Mouse (Mus musculus) frontal cortex, postnatal 36 days (tissue): ENCODE measurements around the gene Ubqln4.
A peak's percentile ranks its signal among the peaks of the same experiment; 100 is the strongest.

Experiments used
- DNase-seq, 2 experiments: peaks; one replicate each; pipeline ENCODE4 v3.0.0; 2022; ENCODE audit warnings: low spot score in 2 of 2

The Ubqln4 gene

DNA sequence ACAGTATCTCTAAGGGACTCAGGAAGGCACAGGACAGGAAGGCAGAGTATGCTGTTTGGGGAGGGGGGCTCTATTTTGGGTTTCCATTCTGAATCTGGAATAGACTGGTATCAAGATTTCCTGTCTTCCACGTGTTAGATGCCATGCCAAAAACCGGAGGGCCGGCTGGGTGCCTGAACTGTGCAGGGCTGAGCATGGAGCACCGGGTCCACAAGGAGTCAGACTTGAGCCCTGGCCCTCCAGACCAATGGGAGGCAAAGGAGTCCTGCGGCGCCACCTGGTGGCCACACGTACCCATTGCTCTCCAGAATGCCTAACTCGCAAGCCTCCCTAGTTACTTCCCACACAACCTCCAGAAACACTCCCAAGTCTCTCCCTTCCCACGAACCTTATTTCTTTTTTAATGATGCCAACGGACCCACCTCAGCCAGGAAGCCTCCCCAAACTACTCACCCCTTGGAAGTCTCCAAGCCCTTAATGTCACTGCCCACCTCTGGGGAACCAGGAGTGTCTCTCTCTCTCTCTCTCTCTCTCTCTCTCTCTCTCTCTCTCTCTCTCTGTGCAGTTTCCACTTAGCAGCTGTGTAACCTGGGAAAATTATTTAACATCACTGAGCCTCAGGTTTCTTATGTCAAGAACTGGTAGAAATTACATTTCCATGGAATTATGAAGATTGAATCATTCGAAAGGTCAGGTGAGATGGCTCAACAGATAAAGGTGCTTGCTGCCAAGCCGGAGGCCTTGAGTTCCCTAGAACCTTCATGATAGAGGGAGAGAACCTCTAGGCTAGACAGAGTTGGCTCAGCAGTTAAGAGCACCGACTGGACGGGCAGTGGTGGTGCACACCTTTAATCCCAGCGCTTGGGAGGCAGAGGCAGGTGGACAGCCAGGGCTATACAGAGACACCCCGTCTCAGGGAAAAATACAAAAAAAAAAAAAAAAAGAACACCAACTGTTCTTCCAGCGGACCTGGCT is 27.1 kb upstream of the Ubqln4 start:
- DNase-seq, result peak; percentile 68 to 80

DNA sequence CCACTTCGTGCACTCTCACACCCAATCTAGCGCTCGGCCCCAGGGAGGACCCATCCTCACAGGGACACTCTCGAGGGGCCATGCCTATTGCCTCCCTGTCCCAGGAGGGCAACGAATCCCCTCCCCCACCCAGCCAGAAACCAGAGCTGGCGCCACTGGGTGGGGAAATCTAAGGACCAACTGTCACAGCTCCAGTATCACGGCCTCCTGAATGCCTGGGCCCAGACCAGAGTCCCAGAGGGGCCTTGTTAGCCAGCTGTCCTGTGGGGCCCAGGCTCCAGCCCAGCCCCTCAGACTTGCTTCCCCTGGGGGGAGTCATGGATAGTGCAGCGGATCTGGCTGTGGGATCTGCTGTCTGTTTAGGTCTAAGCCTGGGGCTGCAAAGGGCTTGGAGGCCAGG is 26.0 kb upstream of the Ubqln4 start:
- DNase-seq, result no peak

DNA sequence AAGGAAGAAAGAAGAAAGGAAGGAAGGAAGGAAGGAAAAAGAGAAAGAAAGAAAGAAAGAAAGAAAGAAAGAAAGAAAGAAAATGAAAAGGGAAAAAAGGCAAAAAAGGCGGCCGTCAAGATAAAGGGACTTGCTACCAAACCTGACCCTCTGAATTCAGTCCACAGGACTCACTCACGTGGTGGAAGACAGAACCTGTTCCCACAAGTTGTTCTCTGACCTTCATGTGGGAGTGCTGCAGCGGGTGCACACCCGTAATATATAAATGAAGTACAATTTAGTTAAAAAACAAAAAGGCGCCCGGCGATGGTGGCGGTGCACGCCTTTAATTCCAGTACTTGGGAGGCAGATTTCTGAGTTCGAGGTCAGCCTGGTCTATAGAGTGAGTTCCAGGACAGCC is 24.9 kb upstream of the Ubqln4 start:
- DNase-seq, result no peak

DNA sequence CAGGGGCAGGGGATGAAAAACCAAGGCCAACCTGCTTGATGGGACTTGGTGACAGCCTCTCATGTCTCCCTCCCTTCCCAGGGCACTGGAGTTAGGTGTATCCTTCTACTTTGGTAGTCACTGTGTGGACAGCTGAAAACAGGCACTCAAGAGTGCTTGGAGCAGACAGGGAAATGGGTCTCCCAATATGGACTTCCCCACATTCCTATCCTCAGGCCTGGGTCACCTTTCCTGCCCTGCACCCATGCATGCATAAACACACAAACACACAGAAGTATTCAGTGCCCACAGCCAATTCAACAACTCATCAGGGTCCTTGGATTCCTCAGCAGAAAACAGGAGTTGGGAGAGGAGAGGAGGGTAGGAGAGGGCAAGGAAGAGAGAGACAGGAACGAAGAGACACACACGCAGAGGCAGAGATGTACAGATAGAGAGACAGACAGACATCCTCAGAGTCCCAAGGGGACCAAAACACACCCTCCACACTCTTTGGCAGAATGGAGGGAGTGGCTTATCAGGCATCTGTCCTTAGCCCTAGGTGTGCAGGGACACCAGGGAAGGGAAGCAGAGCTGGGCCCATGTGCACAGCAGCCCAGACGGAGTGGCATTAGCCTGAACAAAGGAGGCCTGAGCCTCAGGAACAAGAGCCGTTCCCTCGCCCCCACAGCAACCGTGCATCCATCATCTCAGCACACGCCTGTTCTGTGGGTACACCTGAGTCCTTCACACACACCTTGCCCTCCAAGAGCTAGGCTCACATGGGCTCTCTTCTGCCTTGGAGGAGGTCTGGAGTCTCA is 24.2 kb upstream of the Ubqln4 start:
- no peak for DNase-seq

GRCm38 (mm10) chr3:88530082-88530864 is 23.3 kb upstream of the Ubqln4 start:
- DNase-seq, result no peak

GRCm38 (mm10) chr3:88531348-88532298 is 21.9 kb upstream of the Ubqln4 start:
- peak; percentile 85 to 89 for DNase-seq

DNA sequence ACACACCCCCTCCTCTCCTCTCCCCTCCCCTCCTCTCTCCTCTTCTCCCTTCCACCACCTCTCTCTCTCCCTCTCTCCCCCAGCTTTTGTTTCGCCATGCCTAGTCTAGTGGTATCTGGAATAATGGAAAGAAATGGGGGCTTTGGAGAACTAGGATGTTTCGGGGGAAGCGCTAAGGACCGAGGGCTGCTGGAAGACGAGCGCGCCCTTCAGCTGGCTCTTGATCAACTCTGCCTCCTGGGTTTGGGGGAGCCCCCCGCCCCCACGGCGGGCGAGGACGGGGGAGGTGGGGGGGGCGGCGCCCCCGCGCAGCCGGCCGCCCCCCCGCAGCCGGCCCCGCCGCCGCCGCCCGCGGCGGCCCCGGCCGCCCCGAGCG is 21.3 kb upstream of the Ubqln4 start, which contains the start of gene Mex3a:
Gene Mex3a (plus strand): TSS at position 97 of the 376 bp plus-strand sequence.
- no peak for DNase-seq

- no peak for DNase-seq
Observed at GRCm38 (mm10) chr3:88532689-88533511, 20.7 kb upstream of the Ubqln4 start.

DNA sequence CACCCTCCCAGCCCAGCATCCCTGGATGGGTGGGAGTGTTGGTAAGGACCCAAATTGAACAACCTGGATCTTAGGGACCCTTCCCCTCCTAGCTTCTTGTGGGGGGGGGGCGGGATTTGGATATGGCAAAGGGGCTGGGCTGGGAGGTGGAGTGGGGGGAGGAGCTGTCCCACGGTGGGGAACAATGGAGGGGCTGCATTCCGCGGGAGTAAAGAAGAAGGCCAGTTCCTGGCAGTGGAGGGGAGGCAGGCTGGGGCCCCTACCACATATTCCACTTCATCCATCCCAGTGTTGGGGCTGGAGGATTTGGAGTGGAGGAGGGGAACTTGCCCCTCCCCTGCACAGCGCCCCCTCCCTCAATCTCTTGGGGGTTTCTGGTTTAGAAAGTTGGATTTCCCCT is 19.9 kb upstream of the Ubqln4 start:
- DNase-seq, result no peak

DNA sequence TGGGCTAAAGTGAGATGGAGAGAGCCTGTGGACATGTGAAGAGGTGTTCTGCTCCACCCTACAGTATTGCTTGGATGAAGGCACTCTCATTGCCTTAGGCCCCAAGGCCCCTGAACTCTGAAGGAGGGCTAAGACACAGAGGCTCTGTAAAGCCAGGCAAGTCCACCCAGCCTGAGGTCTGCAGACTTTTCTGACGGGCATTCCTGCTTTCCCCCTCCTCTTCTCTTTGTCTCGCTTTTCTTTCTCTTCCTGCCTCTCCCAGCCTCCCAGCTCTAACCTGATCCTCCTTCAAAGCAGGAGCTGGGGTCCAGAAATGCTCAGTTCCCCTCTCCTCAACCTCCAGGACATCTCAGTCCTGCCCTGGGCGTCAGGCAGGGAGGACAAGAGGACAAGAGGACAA is 18.6 kb upstream of the Ubqln4 start:
- DNase-seq, result no peak

GRCm38 (mm10) chr3:88535527-88535926 is 18.0 kb upstream of the Ubqln4 start:
- no peak for DNase-seq

DNA sequence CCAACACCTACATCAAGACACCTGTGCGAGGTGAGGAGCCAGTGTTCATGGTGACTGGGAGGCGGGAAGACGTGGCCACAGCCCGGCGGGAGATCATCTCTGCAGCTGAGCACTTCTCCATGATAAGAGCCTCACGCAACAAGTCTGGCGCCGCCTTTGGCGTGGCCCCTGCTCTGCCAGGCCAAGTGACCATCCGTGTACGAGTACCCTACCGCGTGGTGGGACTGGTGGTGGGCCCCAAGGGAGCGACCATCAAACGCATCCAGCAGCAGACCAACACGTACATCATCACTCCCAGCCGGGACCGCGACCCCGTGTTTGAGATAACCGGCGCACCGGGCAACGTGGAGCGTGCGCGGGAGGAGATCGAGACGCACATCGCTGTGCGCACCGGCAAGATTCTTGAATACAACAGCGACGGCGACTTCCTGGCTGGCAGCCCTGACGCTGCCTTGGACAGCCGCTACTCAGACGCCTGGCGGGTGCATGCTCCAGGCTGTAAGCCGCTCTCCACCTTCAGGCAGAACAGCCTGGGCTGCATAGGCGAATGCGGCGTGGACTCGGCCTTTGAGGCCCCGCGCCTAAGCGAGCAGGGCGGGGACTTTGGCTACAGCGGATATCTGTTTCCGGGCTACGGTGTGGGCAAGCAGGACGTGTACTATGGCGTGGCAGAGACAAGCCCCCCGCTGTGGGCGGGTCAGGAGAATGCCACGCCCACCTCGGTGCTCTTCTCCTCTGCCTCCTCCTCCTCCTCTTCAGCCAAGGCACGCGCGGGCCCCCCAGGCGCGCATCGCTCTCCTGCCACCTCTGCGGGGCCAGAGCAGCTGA is 17.2 kb upstream of the Ubqln4 start:
- DNase-seq, result peak; percentile 68 to 82

DNA sequence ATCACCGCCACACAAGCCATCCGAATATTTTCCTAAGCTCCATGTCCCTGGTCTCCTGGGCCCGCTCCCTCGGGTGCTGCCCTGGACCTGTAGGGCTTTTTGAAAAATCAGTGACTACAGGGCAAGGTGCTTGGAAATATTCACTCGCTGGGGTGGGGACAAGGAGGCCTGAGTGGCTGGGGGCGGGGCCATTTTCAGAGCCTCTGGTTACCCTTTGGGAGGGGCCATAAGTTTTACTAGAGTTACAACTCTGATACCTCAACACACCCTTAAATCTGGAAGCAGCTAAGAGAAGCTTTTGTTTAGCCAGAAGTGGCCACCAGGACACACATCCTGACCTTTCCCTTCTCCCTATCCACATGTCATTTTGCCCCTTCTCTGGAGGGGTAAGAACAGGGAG is 16.4 kb upstream of the Ubqln4 start:
- no peak for DNase-seq

DNA sequence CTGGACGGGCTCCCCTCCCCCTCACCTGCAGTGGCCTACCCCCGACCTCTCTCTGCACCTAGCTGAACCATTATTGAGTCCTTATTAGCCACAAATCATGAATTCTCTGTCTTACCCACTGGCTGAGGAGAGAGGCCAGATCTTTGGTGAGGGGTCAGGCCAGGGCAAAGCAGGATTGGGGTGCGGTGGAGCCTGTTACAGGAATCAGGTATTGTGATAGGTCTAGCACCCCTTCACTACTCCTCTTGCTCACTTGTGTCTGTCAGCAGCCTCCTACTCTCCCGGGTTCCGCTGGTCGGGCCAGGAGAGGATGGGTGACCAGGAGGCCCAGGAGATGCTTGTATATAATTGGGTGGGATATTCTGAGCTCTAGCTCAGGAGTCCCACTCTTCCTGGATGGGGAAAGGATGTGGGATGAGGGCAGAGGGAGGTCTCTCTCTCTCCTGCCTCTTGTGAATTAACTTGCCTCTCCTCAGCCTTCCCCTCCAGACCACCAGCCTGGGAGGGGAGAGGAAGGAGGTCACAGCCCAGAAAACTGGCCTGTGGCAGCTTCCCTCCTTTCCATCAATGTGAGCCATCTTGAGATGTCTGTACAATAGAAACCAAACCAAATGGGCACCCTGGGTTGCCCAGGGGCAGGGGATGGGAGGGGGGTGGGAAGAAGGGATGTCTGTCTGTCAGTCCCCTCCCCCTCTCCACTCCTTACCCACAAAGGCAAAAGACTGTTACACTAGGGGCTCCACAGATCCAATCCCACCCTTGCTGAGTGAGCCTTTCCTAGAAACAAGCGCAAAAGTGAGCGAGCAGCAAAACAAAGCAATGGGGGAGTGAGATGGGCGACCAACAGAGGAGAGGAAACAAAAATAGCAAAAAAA is 15.1 kb upstream of the Ubqln4 start:
- DNase-seq, result no peak

- DNase-seq, result no peak
Observed at GRCm38 (mm10) chr3:88539397-88539796, 14.2 kb upstream of the Ubqln4 start.

DNA sequence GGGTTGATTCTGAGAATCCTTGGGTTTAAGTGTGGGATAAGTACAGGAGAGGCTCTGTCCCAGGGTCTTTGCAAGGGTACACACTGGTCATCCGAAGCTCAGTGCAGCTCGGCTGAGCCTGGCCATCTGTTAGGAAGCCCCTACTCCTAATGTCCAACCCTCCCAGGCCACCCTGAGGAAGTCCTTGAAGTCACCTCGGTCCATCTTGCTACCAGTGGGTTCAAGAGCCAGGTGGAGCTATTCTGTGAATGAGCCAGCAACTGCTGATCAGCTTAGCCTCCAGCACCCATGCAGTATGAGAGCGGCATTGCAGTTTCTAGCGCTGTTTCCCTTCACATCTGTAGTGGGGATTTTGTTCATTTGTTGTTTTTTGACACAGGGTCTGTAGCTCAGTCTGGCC is 13.5 kb upstream of the Ubqln4 start:
- DNase-seq, result no peak

DNA sequence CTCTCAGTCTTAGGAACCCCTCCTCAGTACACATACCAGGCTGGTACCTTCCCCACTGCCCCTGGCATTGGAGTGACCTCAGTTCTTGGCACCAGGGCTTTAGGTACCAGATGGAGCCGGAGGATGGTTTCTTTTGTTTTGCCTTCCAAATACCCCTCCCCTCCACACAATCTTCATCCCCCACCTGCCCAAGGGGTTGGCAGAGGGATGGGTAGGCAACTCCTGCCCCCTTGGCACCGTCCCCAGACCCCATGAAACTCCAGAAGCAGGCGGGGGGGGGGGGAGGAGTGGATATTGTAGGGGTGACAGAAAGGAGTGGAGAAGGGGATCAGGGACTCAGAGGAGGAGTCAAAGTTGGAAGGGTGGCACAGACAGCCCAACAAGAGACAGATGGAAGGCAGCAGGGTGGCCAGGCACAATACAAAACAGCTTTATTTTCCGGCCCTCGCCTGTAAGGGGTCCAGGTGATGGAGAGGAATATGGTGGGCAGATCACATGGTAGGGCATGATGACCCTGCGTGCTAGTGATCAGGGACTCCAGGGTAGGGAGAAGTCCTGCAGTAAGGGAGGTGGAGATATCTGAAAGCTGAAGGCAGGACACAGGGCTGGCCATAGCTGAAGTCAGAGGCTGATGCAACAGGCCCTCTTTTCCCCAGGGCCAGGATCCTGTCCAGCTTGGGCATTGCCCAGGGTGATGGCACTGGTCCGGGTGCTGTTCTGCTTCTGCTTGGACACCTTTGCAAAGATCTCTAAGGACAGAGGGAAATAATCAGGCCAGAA is 11.7 kb upstream of the Ubqln4 start:
- DNase-seq, result no peak
